In genomic region chr6:89200514-89201284, GRCm38 (mm10) we compare ENCODE assay signal across 8 mouse cellular contexts.
DNase-seq lines count a peak whose midpoint lies in the region; ATAC-seq and TF ChIP-seq lines count a peak whose summit lies in the region.
"Not testable (repeated sequence)": the region's sequence is repeated elsewhere in the genome, so short reads cannot be mapped to it uniquely, and the experiment has no call there.

No protein-coding gene starts in this region.

- 0 out of 2 replicates have a peak, but pooled peaks have one; percentile 39 for ATAC-seq in erythroid progenitor cell, adult 5-6 weeks (replicated peaks; ENCODE audit: low FRiP score, poor library complexity, severe bottlenecking)
- ATAC-seq in heart, embryonic 11.5 days (replicated peaks; ENCODE audit: insufficient number of reproducible peaks, low FRiP score, low TSS enrichment); hindbrain, embryonic 12.5 days (ENCODE audit: low FRiP score); limb, embryonic 11.5 days (ENCODE audit: insufficient number of reproducible peaks, low FRiP score, low TSS enrichment, low read depth); midbrain, embryonic 15.5 days (replicated peaks); stomach, embryonic 16.5 days (ENCODE audit: insufficient read depth, low FRiP score): not testable (repeated sequence)

- DNase-seq in kidney, adult 2 months: peak; percentile 4
- DNase-seq in limb, embryonic 11.5 days (ENCODE audit: low spot score); lung, adult 2 months: not testable (repeated sequence)

- peak overlapping the region; percentile 21; the same call in 1 of the 2 replicates for H3K4me3 ChIP-seq in heart, embryonic 11.5 days (ENCODE audit: low read depth, low read length)
- H3K4me3 ChIP-seq in hindbrain, embryonic 12.5 days: 0 out of 2 replicates have a peak overlapping the region, but pooled peaks have one; percentile 6
- not testable (repeated sequence) for H3K4me3 ChIP-seq in kidney, adult 2 months (ENCODE audit: insufficient read depth, low read depth, low read length); limb, embryonic 11.5 days (ENCODE audit: low read depth, low read length); stomach, embryonic 16.5 days (replicated peaks; ENCODE audit: low read length)
- peak overlapping the region; percentile 29 for H3K4me3 ChIP-seq in lung, adult 2 months (replicated peaks; ENCODE audit: extremely low read depth, low read depth, low read length)
- peak overlapping the region; percentile 27 for H3K4me3 ChIP-seq in midbrain, embryonic 15.5 days

- not testable (repeated sequence) for TF ChIP-seq POLR2A in kidney, adult 2 months (IDR thresholded peaks at IDR 0.05; ENCODE audit: low read depth, low read length); lung, adult 2 months (IDR thresholded peaks at IDR 0.05; ENCODE audit: borderline replicate concordance, extremely low read depth, low read depth, low read length)

- H3K4me1 ChIP-seq in heart, embryonic 11.5 days (ENCODE audit: control insufficient read depth, insufficient read depth, low read length); hindbrain, embryonic 12.5 days; kidney, adult 2 months (ENCODE audit: control insufficient read depth, insufficient read depth, low read length); limb, embryonic 11.5 days (ENCODE audit: control insufficient read depth, insufficient read depth, low read length); lung, adult 2 months (ENCODE audit: control insufficient read depth, insufficient read depth, low read length); midbrain, embryonic 15.5 days; stomach, embryonic 16.5 days (ENCODE audit: control insufficient read depth, insufficient read depth, low read length): not testable (repeated sequence)

- H3K9me3 ChIP-seq in heart, embryonic 11.5 days (replicated peaks; ENCODE audit: control insufficient read depth, low read length); hindbrain, embryonic 12.5 days (replicated peaks); limb, embryonic 11.5 days (ENCODE audit: control insufficient read depth, low read length); midbrain, embryonic 15.5 days; stomach, embryonic 16.5 days (replicated peaks; ENCODE audit: control insufficient read depth, low read length): not testable (repeated sequence)

- peak overlapping the region; percentile 57 for H3K4me2 ChIP-seq in heart, embryonic 11.5 days
- peak overlapping the region; percentile 48 for H3K4me2 ChIP-seq in hindbrain, embryonic 12.5 days (replicated peaks)
- H3K4me2 ChIP-seq in limb, embryonic 11.5 days (ENCODE audit: low read depth, severe bottlenecking): peak overlapping the region; percentile 7; the same call in 1 of the 2 replicates
- H3K4me2 ChIP-seq in midbrain, embryonic 15.5 days: peak overlapping the region; percentile 49
- peak overlapping the region; percentile 38; the same call in 1 of the 2 replicates for H3K4me2 ChIP-seq in stomach, embryonic 16.5 days (ENCODE audit: low read depth, low read length)

- H3K36me3 ChIP-seq in heart, embryonic 11.5 days (ENCODE audit: control insufficient read depth, insufficient read depth, low read length); hindbrain, embryonic 12.5 days; kidney, adult 2 months (ENCODE audit: control insufficient read depth, insufficient read depth, low read length); limb, embryonic 11.5 days (ENCODE audit: control insufficient read depth, insufficient read depth, low read length); midbrain, embryonic 15.5 days (replicated peaks); stomach, embryonic 16.5 days (ENCODE audit: control insufficient read depth, insufficient read depth, low read length): not testable (repeated sequence)

- H3K27me3 ChIP-seq in heart, embryonic 11.5 days (ENCODE audit: control insufficient read depth, insufficient read depth, low read length); hindbrain, embryonic 12.5 days; kidney, adult 2 months (replicated peaks; ENCODE audit: control insufficient read depth, insufficient read depth, low read length); limb, embryonic 11.5 days (ENCODE audit: control insufficient read depth, insufficient read depth, low read length); midbrain, embryonic 15.5 days (replicated peaks); stomach, embryonic 16.5 days (ENCODE audit: control insufficient read depth, insufficient read depth, low read length): not testable (repeated sequence)

- WGBS in heart, embryonic 11.5 days (ENCODE audit: insufficient replicate concordance): 9% methylated on average over 19 of the region's 19 CpGs
- 9% methylated on average over 19 of the region's 19 CpGs for WGBS in hindbrain, embryonic 12.5 days
- WGBS in kidney, adult 2 months: 13% methylated on average over 19 of the region's 19 CpGs
- 10% methylated on average over 19 of the region's 19 CpGs for WGBS in limb, embryonic 11.5 days
- WGBS in lung, adult 2 months: 13% methylated on average over 19 of the region's 19 CpGs
- WGBS in midbrain, embryonic 15.5 days: 8% methylated on average over 19 of the region's 19 CpGs
- 9% methylated on average over 19 of the region's 19 CpGs for WGBS in stomach, embryonic 16.5 days

- not testable (repeated sequence) for TF ChIP-seq CTCF in kidney, adult 2 months (conservative IDR thresholded peaks at IDR 0.05; ENCODE audit: insufficient read depth, insufficient read length, low read depth, low read length); lung, adult 2 months (IDR thresholded peaks at IDR 0.05; ENCODE audit: insufficient read depth, low read length)

- not testable (repeated sequence) for H3K27ac ChIP-seq in heart, embryonic 11.5 days (ENCODE audit: low read depth, low read length); hindbrain, embryonic 12.5 days; kidney, adult 2 months (ENCODE audit: insufficient read depth, low read depth, low read length); limb, embryonic 11.5 days (replicated peaks; ENCODE audit: low read depth, low read length); midbrain, embryonic 15.5 days; stomach, embryonic 16.5 days (ENCODE audit: low read length)

- not testable (repeated sequence) for H3K9ac ChIP-seq in heart, embryonic 11.5 days (ENCODE audit: low read depth, low read length); hindbrain, embryonic 12.5 days; limb, embryonic 11.5 days (ENCODE audit: low read length); midbrain, embryonic 15.5 days; stomach, embryonic 16.5 days (ENCODE audit: low read length)

Comparison
In these comparisons a context has a peak if more than half of its experiments do, and no peak if none do; other contexts are left out.
1. H3K4me2 ChIP-seq: peak in every context shown above with its lines; median percentile 57 in heart, embryonic 11.5 days; 49 in midbrain, embryonic 15.5 days; 48 in hindbrain, embryonic 12.5 days; 38 in stomach, embryonic 16.5 days; 7 in limb, embryonic 11.5 days.